In genomic region chr19:54041029-54041367, GRCm38 (mm10) we compare ENCODE assay signal across 12 mouse cellular contexts. TPM values are rescaled to one million over a fixed set of nuclear protein-coding genes. Genes with fewer than 3 reads are reported as not detected.
DNase-seq lines count a peak whose midpoint lies in the region; ATAC-seq and TF ChIP-seq lines count a peak whose summit lies in the region.
"Had no signal": no experiment of that assay in that cellular context is flagged by ENCODE, and none has a peak within 500 bp of the region (broad histone marks: within the 10 kb centered on the region; RNA-seq: fewer than 3 reads in every experiment).

No protein-coding gene starts in this region.

- no peak overlapping the region for H3K9ac ChIP-seq in lung, embryonic 15.5 days
- H3K9ac ChIP-seq: midbrain, embryonic 12.5 days had no signal

- peaks cover 6% of the 10 kb centered on the region; the same call in 1 of the 2 replicates for H3K36me3 ChIP-seq in lung, embryonic 15.5 days

- TF ChIP-seq POLR2A in lung, adult 2 months (IDR thresholded peaks at IDR 0.05; ENCODE audit: borderline replicate concordance, extremely low read depth, low read depth, low read length): no peak

- no peak for TF ChIP-seq CTCF in lung, adult 2 months (IDR thresholded peaks at IDR 0.05; ENCODE audit: insufficient read depth, low read length)

- H3K27me3 ChIP-seq in lung, embryonic 15.5 days: peaks cover 12% of the 10 kb centered on the region

- peaks cover 24% of the 10 kb centered on the region for H3K4me1 ChIP-seq in lung, embryonic 15.5 days
- H3K4me1 ChIP-seq in lung, adult 2 months (ENCODE audit: control insufficient read depth, insufficient read depth, low read length): peaks cover 3% of the 10 kb centered on the region; the same call in 1 of the 2 replicates

- no peak for DNase-seq in lung, adult 2 months
- DNase-seq in retina, embryonic 14.5 days (ENCODE audit: low spot score): peak; percentile 13
- no peak for DNase-seq in ovary, postnatal 36 days (ENCODE audit: low spot score)
- no peak for DNase-seq in spleen, postnatal 36 days (ENCODE audit: low spot score in 2 of 2)
- DNase-seq: thymus, adult 18-20 months had no signal

- ATAC-seq in lung, embryonic 15.5 days (ENCODE audit: borderline replicate concordance, extremely low read depth, low FRiP score, low TSS enrichment): no peak
- peak; percentile 73 for ATAC-seq in CD4-positive, CD25-positive, alpha-beta regulatory T cell, adult 4 months
- peak; percentile 62 for ATAC-seq in common myeloid progenitor, adult 5-6 weeks (replicated peaks; ENCODE audit: low read depth, poor library complexity, severe bottlenecking)
- ATAC-seq: Patski had no signal

- WGBS in lung, embryonic 15.5 days: 18% methylated on average over 5 of the region's 5 CpGs
- 16% methylated on average over 5 of the region's 5 CpGs for WGBS in lung, adult 2 months

- no peak overlapping the region for H3K4me2 ChIP-seq in lung, embryonic 15.5 days
- H3K4me2 ChIP-seq: midbrain, embryonic 12.5 days had no signal

- no peak overlapping the region for H3K4me3 ChIP-seq in lung, embryonic 15.5 days
- H3K4me3 ChIP-seq in lung, adult 2 months (replicated peaks; ENCODE audit: extremely low read depth, low read depth, low read length): no peak overlapping the region
- H3K4me3 ChIP-seq: midbrain, embryonic 12.5 days had no signal

- H3K9me3 ChIP-seq in lung, embryonic 15.5 days: no peaks in the 10 kb centered on the region
- H3K9me3 ChIP-seq: midbrain, embryonic 12.5 days had no signal

- peak overlapping the region; percentile 59 for H3K27ac ChIP-seq in lung, embryonic 15.5 days
- H3K27ac ChIP-seq: midbrain, embryonic 12.5 days had no signal

RNA-seq across cellular contexts. Expression of gene Adra2a, which starts 3.0 kb away (rescaled TPM):
- 0.19 and 0.24 TPM in 2 replicates for polyA plus RNA-seq in lung, embryonic 15.5 days (2015; fragmentation: Nextera tagmentation; extraction: Ambion mirVana)
- polyA plus RNA-seq in lung, adult 2 months (2012; rRNA removed): 1.4 and 1.6 TPM in 2 replicates
- not detected for polyA plus RNA-seq in CD4-positive, CD25-positive, alpha-beta regulatory T cell, adult 4 months (2017; shearing (Covaris generic))
- total RNA-seq in common myeloid progenitor, adult 5-6 weeks (2017): 0.32 and 0.49 TPM in 2 replicates
- polyA plus RNA-seq: heart, postnatal 0 days; limb, embryonic 11.5 days had no signal
